Mouse (Mus musculus) hindbrain, embryonic 12.5 days (tissue): Measurements from ENCODE around the gene Ccl22. TPM values are rescaled to one million over a fixed set of nuclear protein-coding genes. Genes with fewer than 3 reads are reported as not detected.
A peak's percentile ranks its signal among the peaks of the same experiment; 100 is the strongest.

Source experiments
- ATAC-seq: fragments of 200-750 bp; cut with Nextera tagmentation; 2 replicates; pipeline ENCODE4 v1.8.0; 2017; ENCODE audit warnings: moderate TSS enrichment; ENCODE audit not compliant: low FRiP score
- H3K27ac ChIP-seq: fragments of 300-500 bp; sonication (generic); 2 replicates; pipeline ENCODE4 v1.5.1; 2016; ENCODE audit warnings: mild to moderate bottlenecking
- H3K27me3 ChIP-seq: fragments of 300-500 bp; sonication (generic); 2 replicates; pipeline ENCODE4 v1.6.1; 2016; ENCODE audit warnings: mild to moderate bottlenecking
- H3K36me3 ChIP-seq: fragments of 300-500 bp; sonication (generic); 2 replicates; pipeline ENCODE4 v1.6.1; 2016; ENCODE audit warnings: mild to moderate bottlenecking
- H3K4me1 ChIP-seq: fragments of 300-500 bp; sonication (generic); 2 replicates; pipeline ENCODE4 v1.6.1; 2016
- H3K4me2 ChIP-seq: fragments of 300-500 bp; sonication (generic); replicated peaks from 2 replicates; pipeline ENCODE4 v1.6.1; 2016; ENCODE audit warnings: mild to moderate bottlenecking
- H3K4me3 ChIP-seq: fragments of 300-500 bp; sonication (generic); 2 replicates; pipeline ENCODE4 v1.5.1; 2016; ENCODE audit warnings: mild to moderate bottlenecking
- H3K9ac ChIP-seq: fragments of 300-500 bp; sonication (generic); 2 replicates; pipeline ENCODE4 v1.6.1; 2016; ENCODE audit warnings: mild to moderate bottlenecking, moderate library complexity
- H3K9me3 ChIP-seq: fragments of 300-500 bp; sonication (generic); replicated peaks from 2 replicates; pipeline ENCODE4 v1.6.1; 2016; ENCODE audit warnings: mild to moderate bottlenecking
- WGBS: fragments of 180-500 bp; shearing (Covaris S2); methylation state at CpG from one replicate; pipeline ENCODE4 v1.1.7; 2016; 5-methylcytosine and 5-hydroxymethylcytosine counted together
- polyA plus RNA-seq: library from polyadenylated mRNA; unstranded; fragments of >200 nt; fragmentation: Nextera tagmentation; extraction: Ambion mirVana; gene quantifications from 2 replicates; pipeline ENCODE4 v1.2.1, GENCODE M21; 2016

The Ccl22 gene
- polyA plus RNA-seq, 1 experiment from 2014 or later, result not detected

- peaks cover 42% of the 10 kb centered on the region for H3K27me3 ChIP-seq
- no peaks in the 10 kb centered on the region for H3K9me3 ChIP-seq
- WGBS, result 44% methylated on average over 6 of the region's 6 CpGs
- peak overlapping the region; percentile 75 for H3K4me2 ChIP-seq
- 0 out of 2 replicates have a peak overlapping the region, but pooled peaks have one; percentile 56 for H3K9ac ChIP-seq
- H3K27ac ChIP-seq, result no peak overlapping the region
- H3K36me3 ChIP-seq, result no peaks in the 10 kb centered on the region
- H3K4me1 ChIP-seq, result peaks cover 37% of the 10 kb centered on the region
- peak overlapping the region; percentile 45; the same call in 1 of the 2 replicates for H3K4me3 ChIP-seq
- no peak for ATAC-seq
These were observed 27.7 kb downstream of the Ccl22 start for GRCm38 (mm10) chr8:94773048-94773447.

- Histone ChIP-seq H3K9me3 (no peaks in the 10 kb centered on the region), H3K27ac (no peak overlapping the region; the same call in 1 of the 2 replicates), H3K9ac (no peak overlapping the region), H3K27me3 (peaks cover 42% of the 10 kb centered on the region), H3K4me1 (peaks cover 44% of the 10 kb centered on the region), H3K36me3 (no peaks in the 10 kb centered on the region), H3K4me2 (peak overlapping the region; percentile 75), H3K4me3 (peak overlapping the region; percentile 45)
- WGBS, result 14% methylated on average over 12 of the region's 12 CpGs
- ATAC-seq, result no peak
These were observed 28.3 kb downstream of the Ccl22 start for GRCm38 (mm10) chr8:94773700-94774171.

GRCm38 (mm10) chr8:94774601-94775000, 29.2 kb downstream of the Ccl22 start:
- H3K36me3 ChIP-seq, result no peaks in the 10 kb centered on the region
- WGBS, result 79% methylated on average over 1 of the region's 1 CpGs
- no peaks in the 10 kb centered on the region for H3K9me3 ChIP-seq
- no peak overlapping the region for H3K27ac ChIP-seq
- peaks cover 51% of the 10 kb centered on the region for H3K4me1 ChIP-seq
- peaks cover 41% of the 10 kb centered on the region for H3K27me3 ChIP-seq
- H3K9ac ChIP-seq, result no peak overlapping the region
- no peak for ATAC-seq
- no peak overlapping the region for H3K4me2 ChIP-seq
- H3K4me3 ChIP-seq, result no peak overlapping the region

GRCm38 (mm10) chr8:94776346-94776745, 31.0 kb downstream of the Ccl22 start:
- Histone ChIP-seq H3K36me3 (no peaks in the 10 kb centered on the region), H3K4me1 (peaks cover 47% of the 10 kb centered on the region), H3K4me2 (no peak overlapping the region), H3K27ac (no peak overlapping the region), H3K27me3 (peaks cover 24% of the 10 kb centered on the region), H3K9me3 (no peaks in the 10 kb centered on the region), H3K4me3 (no peak overlapping the region), H3K9ac (no peak overlapping the region)
- ATAC-seq, result no peak
- WGBS, result 89% methylated on average over 2 of the region's 2 CpGs

GRCm38 (mm10) chr8:94778036-94778435, 32.6 kb downstream of the Ccl22 start:
- H3K4me1 ChIP-seq, result peaks cover 36% of the 10 kb centered on the region
- 59% methylated on average over 10 of the region's 10 CpGs for WGBS
- peaks cover 16% of the 10 kb centered on the region; the same call in 1 of the 2 replicates for H3K27me3 ChIP-seq
- H3K36me3 ChIP-seq, result no peaks in the 10 kb centered on the region
- no peak overlapping the region for H3K4me2 ChIP-seq
- peak overlapping the region; percentile 48; the same call in 1 of the 2 replicates for H3K27ac ChIP-seq
- no peak for ATAC-seq
- H3K9ac ChIP-seq, result no peak overlapping the region; the same call in 1 of the 2 replicates
- H3K4me3 ChIP-seq, result no peak overlapping the region
- H3K9me3 ChIP-seq, result no peaks in the 10 kb centered on the region

GRCm38 (mm10) chr8:94778473-94778872, 33.1 kb downstream of the Ccl22 start:
- Histone ChIP-seq H3K27me3 (peaks cover 15% of the 10 kb centered on the region; the same call in 1 of the 2 replicates), H3K4me2 (no peak overlapping the region), H3K36me3 (no peaks in the 10 kb centered on the region), H3K4me1 (peaks cover 32% of the 10 kb centered on the region), H3K9me3 (no peaks in the 10 kb centered on the region), H3K9ac (no peak overlapping the region), H3K27ac (peak overlapping the region; percentile 48; the same call in 1 of the 2 replicates), H3K4me3 (no peak overlapping the region)
- WGBS, result 57% methylated on average over 5 of the region's 5 CpGs
- ATAC-seq, result no peak

- H3K36me3 ChIP-seq, result no peaks in the 10 kb centered on the region
- ATAC-seq, result no peak
- peaks cover 26% of the 10 kb centered on the region for H3K4me1 ChIP-seq
- H3K27me3 ChIP-seq, result peaks cover 9% of the 10 kb centered on the region; the same call in 1 of the 2 replicates
- no peaks in the 10 kb centered on the region for H3K9me3 ChIP-seq
- H3K27ac ChIP-seq, result peak overlapping the region; percentile 48; the same call in 1 of the 2 replicates
- WGBS, result 68% methylated on average over 10 of the region's 10 CpGs
- H3K4me3 ChIP-seq, result no peak overlapping the region
- H3K4me2 ChIP-seq, result no peak overlapping the region
- H3K9ac ChIP-seq, result no peak overlapping the region
These were observed 33.6 kb downstream of the Ccl22 start for GRCm38 (mm10) chr8:94778895-94779533.

GRCm38 (mm10) chr8:94779534-94780294, 34.3 kb downstream of the Ccl22 start:
- no peak for ATAC-seq
- Histone ChIP-seq H3K9me3 (no peaks in the 10 kb centered on the region), H3K27ac (no peak overlapping the region), H3K4me2 (no peak overlapping the region), H3K4me3 (no peak overlapping the region), H3K36me3 (no peaks in the 10 kb centered on the region), H3K4me1 (peaks cover 24% of the 10 kb centered on the region), H3K9ac (no peak overlapping the region), H3K27me3 (0 out of 2 replicates have a peak, but pooled peaks cover 4% of the 10 kb centered on the region)
- WGBS, result 95% methylated on average over 16 of the region's 16 CpGs

- Histone ChIP-seq H3K27ac (no peak overlapping the region), H3K9me3 (no peaks in the 10 kb centered on the region), H3K36me3 (no peaks in the 10 kb centered on the region), H3K4me1 (peaks cover 24% of the 10 kb centered on the region), H3K27me3 (no peaks in the 10 kb centered on the region), H3K4me3 (no peak overlapping the region), H3K9ac (no peak overlapping the region), H3K4me2 (no peak overlapping the region)
- 77% methylated on average over 21 of the region's 21 CpGs for WGBS
- ATAC-seq, result no peak
These were observed 35.2 kb downstream of the Ccl22 start for GRCm38 (mm10) chr8:94780491-94781154.

- no peaks in the 10 kb centered on the region for H3K36me3 ChIP-seq
- H3K9ac ChIP-seq, result no peak overlapping the region
- H3K9me3 ChIP-seq, result no peaks in the 10 kb centered on the region
- no peaks in the 10 kb centered on the region for H3K27me3 ChIP-seq
- no peak overlapping the region for H3K4me2 ChIP-seq
- H3K4me1 ChIP-seq, result peaks cover 24% of the 10 kb centered on the region
- H3K27ac ChIP-seq, result no peak overlapping the region
- WGBS, result 63% methylated on average over 7 of the region's 7 CpGs
- H3K4me3 ChIP-seq, result no peak overlapping the region
- no peak for ATAC-seq
These were observed 35.9 kb downstream of the Ccl22 start for GRCm38 (mm10) chr8:94781155-94781837.

GRCm38 (mm10) chr8:94781838-94782235, 36.4 kb downstream of the Ccl22 start:
- Histone ChIP-seq H3K36me3 (no peaks in the 10 kb centered on the region), H3K9me3 (no peaks in the 10 kb centered on the region), H3K9ac (no peak overlapping the region), H3K27ac (no peak overlapping the region), H3K4me1 (peaks cover 24% of the 10 kb centered on the region), H3K4me2 (no peak overlapping the region), H3K4me3 (no peak overlapping the region), H3K27me3 (no peaks in the 10 kb centered on the region)
- 8% methylated on average over 11 of the region's 11 CpGs for WGBS
- ATAC-seq, result no peak
